Mouse (Mus musculus): ENCODE data around the gene Mapkapk3. TPM values are rescaled to one million over a fixed set of nuclear protein-coding genes. Genes with fewer than 3 reads are reported as not detected.

Mapkapk3 gene
- polyA plus RNA-seq, 1 experiment = 12.8 TPM

GRCm38 (mm10) chr9:107288711-107289110 lies 966 bp downstream of the Mapkapk3 start:
- DNase-seq (ENCODE audit: low read depth) = no peak

DNA sequence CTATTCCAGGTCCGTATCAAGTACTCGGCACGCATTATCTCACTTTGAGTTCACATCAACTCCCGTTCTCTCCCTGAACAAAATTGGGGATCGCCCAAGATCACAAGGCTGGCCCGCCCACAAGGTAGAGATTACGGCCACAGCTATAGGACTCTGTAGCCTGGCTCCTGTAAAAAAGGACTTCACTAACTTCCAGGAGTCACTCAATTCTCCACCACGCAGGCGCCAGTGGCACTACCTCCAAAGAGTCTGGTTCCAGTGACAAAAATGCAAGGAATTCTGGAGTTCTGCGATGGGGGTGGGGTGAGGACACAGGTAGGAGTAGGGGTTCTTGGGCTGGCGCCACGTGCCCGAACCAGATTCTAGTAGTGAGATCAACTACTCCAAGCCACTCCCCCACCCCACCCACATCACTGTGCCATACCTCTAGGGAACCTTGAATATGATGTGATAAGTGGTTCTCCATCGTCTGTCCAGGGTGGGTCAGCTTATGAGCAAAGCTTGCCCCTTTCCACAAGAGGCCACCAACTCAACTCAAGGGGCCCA lies 1.5 kb downstream of the Mapkapk3 start:
- no peak for DNase-seq (ENCODE audit: low read depth)

- no peak for DNase-seq (ENCODE audit: low read depth)
Observed at GRCm38 (mm10) chr9:107287294-107287693, 2.4 kb downstream of the Mapkapk3 start.

DNA sequence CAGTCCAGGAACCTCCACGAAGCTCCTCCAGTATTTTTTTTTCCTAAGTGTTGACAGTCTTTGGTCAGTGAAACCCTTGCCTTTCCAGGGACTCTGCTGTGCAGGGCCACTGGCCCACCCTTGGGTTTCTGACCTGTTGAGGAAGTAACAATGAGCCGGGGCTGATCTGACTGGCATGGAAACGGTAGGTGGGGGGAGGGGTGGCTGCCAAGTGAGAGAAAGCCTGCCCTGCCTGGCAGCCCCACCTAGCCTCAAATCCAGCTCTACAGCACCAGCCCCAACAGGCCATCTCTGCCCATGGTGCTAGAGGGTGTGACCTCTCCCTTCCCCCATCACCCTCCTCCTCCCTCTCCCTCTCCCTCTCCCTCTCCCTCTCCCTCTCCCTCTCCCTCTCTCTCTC lies 4.7 kb downstream of the Mapkapk3 start:
- no peak for DNase-seq (ENCODE audit: low read depth)

GRCm38 (mm10) chr9:107282951-107283350 lies 6.7 kb downstream of the Mapkapk3 start:
- no peak for DNase-seq (ENCODE audit: low read depth)

GRCm38 (mm10) chr9:107281241-107281987 lies 8.3 kb downstream of the Mapkapk3 start:
- DNase-seq (ENCODE audit: low read depth) = no peak

GRCm38 (mm10) chr9:107280322-107281027 lies 9.2 kb downstream of the Mapkapk3 start:
- DNase-seq (ENCODE audit: low read depth) = no peak

GRCm38 (mm10) chr9:107279378-107280321 lies 10.0 kb downstream of the Mapkapk3 start:
- no peak for DNase-seq (ENCODE audit: low read depth)

DNA sequence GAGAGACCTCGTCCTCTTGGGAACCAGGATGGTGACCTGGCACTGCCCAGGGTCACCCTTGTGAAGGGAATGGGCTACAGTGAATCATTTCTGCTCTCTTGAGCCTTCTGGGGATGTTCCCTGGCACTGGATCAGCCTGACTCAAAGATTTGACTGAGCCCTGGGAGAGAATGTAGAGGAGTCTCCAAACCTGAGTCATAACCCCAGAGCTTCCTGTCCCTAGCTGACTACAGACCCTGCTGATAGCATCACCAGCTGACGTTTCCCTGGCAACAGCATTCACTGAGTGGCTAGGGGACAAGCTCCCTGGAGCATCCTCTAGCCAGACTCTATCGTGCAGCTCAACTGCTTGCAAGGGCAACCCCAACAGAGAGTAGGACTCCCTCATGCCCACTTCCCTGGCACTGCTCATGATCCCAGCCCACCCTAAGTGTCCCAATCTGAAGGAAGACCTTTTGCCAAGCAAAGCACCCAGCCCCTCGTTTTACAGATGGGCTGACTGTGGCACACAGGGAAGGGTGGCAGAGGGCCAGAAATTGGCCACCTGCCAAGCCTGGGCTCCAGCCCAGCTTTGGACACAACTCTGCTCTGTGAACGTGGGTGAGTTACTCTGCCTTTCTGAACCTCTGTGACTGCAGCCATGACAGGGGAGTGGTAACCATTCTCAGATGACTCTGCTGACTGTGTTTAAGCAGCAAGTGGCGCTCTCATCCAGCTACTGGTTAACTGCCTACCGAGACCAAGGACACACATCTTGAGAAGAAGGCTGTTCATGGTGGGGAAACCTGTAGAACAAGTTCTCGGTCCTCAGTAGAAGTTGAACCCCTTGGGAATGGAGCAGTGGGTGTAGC lies 10.9 kb downstream of the Mapkapk3 start:
- DNase-seq (ENCODE audit: low read depth) = no peak

DNA sequence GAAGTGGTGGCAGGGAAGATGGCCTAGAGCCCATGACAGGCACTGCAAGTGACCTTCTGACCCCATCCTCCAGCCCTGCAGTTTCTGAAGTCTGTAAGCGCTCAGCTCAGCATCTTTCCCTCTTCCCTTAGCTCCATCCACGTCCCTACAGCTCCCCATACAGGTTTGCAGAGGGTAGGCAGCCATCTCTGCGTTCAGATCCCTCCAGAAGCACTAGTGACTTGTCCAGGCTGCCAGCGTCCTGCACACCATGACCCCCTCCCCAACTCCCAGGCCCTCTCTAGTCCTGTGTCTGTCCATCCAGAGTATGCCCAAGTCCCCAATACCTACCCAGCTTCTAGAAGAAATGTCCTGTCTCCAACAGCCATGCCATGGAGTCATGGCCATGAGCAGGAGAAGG lies 11.6 kb downstream of the Mapkapk3 start:
- DNase-seq (ENCODE audit: low read depth) = no peak

DNA sequence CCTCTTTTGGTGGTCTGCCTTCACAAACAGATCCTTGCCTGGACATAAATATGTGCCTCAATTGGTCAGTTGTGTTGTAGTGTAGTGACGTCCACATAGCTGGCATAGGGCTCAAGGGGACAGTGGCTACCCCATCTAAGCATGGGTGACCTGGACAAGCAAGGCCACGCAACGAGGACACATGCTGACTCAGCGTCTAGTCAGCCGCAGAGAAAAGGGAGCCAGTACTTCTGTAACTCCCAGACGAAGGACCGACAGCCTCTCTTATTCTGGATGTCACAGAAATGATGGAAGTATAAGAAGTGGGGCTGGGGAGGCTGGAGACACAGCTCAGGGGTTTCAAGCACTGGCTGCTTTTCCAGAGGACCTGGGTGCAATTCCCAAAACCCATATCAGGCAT lies 12.1 kb downstream of the Mapkapk3 start:
- no peak for DNase-seq (ENCODE audit: low read depth)

DNA sequence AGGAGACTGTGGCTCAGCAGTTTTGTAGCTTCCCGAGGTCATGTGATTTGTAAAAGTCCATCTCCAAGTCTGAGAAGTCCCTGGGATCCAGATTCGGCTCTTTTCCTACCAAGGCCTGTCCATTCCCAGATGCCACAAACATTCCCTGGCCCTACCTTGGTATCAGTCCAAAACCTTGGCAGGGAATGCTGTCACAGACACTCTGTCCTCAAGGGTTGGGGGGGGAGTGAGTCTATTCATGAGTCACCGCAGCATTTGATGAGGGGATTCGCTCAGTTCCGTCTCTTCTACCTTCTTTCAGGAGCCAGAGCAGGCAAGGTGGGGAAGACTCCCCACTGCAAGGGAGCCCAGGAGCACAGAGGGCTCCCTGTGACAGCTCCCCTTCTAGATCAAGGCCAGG lies 14.0 kb downstream of the Mapkapk3 start:
- DNase-seq (ENCODE audit: low read depth) = no peak

GRCm38 (mm10) chr9:107274751-107275150 lies 14.9 kb downstream of the Mapkapk3 start:
- no peak for DNase-seq (ENCODE audit: low read depth)

DNA sequence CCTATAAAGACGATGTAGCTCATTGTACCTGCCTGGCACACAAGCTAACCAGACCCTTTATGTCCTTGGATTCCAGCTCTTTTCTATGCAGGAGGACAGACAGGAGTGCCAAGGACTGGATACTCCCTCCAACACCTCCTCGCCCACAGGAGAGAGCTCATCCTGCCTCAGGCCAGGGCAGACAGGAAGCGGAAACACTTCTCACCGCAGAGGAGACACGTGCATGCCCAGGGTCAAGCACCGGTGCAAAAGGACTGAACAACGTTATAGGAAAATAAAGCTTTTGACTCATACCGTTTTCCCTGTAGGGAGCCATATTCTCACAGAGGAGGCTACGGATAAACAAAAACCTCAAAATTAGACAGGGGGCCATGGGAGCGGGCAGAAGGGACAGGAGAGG lies 16.5 kb downstream of the Mapkapk3 start:
- no peak for DNase-seq (ENCODE audit: low read depth)

DNA sequence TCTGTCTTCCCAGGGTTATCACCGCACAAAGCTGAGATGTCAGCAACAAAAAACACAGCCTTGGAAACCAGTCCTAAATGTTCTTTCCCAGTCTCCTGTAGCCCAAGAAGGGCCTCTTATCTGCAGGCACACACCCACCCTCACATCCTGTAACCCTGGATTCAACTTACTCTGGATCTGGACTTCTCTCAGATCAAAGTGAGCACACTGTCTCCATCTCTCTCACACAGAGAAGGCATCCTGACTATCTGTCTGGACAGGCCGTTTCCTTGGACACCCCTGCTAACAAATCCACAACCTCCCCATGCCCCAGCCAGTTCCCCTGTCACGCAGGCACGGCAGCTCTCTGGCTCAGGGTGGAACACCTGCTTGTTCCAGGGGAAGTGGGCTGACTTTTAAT lies 17.4 kb downstream of the Mapkapk3 start:
- no peak for DNase-seq (ENCODE audit: low read depth)

DNA sequence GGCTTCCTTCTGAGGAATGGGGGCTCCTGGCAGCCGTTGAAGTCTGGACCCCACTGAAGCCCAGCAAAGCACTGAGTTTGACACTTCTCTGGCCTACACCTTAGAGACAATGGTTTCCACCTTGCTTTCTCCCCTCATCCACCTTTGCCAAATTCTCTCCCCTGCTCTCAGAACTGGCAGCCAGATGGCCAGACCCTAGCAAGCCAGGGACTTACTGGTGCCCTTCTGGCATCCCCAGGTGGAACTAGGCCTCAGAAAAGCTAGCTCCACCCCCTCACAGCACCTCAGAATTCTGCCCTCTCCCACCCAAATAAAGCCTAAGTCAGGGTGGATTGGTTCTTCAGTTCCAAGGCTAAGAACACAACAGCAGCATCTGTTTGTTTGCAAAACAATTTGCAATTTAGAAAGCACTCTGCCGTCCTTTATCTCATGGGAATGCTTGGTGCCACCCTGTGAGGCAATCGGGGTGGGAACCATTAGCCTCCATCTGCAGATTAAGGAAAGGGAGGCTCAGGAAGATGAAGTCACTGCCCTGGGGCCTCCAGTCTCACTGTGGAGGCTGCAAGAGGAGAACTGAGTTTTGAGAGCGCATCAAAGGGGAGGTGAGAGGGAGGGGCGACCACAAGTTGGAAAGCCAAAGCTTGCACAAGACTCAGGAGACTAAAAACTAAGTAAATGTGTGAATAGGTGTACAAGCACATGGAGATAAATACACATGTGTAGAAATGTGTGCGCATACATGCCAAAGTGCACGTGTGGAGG lies 18.3 kb downstream of the Mapkapk3 start:
- no peak for DNase-seq (ENCODE audit: low read depth)

- DNase-seq (ENCODE audit: low read depth) = no peak
Observed at GRCm38 (mm10) chr9:107269772-107270171, 19.9 kb downstream of the Mapkapk3 start.

- DNase-seq (ENCODE audit: low read depth) = no peak
Observed at GRCm38 (mm10) chr9:107267721-107268402, 21.8 kb downstream of the Mapkapk3 start.

- DNase-seq (ENCODE audit: low read depth) = no peak
Observed at GRCm38 (mm10) chr9:107267028-107267427, 22.6 kb downstream of the Mapkapk3 start.

DNA sequence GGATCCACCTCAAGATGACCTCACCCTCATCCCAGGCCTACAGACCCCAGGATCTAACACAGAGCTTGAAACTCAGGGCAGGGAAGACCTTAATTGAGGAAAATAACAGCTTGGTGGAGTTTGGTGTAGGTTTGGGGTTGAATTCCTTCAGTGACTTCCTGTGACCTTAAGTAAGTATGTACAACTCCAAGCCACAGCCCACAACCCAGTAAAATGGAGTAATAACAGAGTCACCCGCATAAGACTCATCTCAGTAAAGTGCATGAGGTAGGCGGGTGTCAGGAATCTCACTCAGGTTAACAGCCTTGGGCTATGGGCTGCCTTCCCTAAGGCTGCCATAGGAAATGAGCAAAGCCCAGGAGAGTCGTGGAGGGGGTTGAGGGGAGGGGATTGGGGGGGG lies 24.9 kb downstream of the Mapkapk3 start:
- DNase-seq (ENCODE audit: low read depth) = no peak

All from gonadal fat pad, adult 2 months (tissue).